Mouse (Mus musculus): ENCODE results near the gene Cenpm. TPM values are rescaled to one million over a fixed set of nuclear protein-coding genes. Genes with fewer than 3 reads are reported as not detected.

The Cenpm gene
- polyA plus RNA-seq, 1 experiment from 2014 or later, result 45.6 TPM

- no peak overlapping the region for H3K4me2 ChIP-seq (replicated peaks)
- WGBS, result 23% methylated on average over 5 of the region's 5 CpGs
- peak; percentile 78 for ATAC-seq (replicated peaks)
These were observed 8.0 kb downstream of the Cenpm start for GRCm38 (mm10) chr15:82236565-82236964.

DNA sequence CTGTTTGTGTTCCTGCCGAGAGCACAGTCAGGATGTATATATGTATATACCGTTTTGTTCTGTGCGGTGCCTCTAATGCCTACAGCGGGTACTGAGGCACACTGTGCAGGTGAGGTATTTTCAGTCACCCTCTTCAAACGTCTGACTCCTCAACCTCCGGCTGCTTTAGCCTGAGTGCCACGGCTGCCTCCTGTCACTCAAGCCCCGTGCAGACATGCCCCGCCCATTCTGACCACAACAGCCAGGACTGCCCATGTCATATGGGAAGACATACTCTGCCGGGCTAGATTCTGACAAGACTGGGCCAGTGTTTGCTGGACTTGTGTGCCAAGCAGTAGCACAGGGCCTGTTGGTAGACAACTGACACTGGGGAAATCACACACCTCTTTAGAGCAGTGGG, 8.9 kb downstream of the Cenpm start:
- Histone ChIP-seq H3K4me3 (no peak overlapping the region), H3K27ac (replicated peaks) (no peak overlapping the region), H3K4me1 (peaks cover 11% of the 10 kb centered on the region), H3K27me3 (no peaks in the 10 kb centered on the region), H3K9ac (replicated peaks) (no peak overlapping the region), H3K9me3 (no peaks in the 10 kb centered on the region), H3K36me3 (no peaks in the 10 kb centered on the region), H3K4me2 (replicated peaks) (no peak overlapping the region)
- ATAC-seq (replicated peaks), result no peak
- WGBS, result 71% methylated on average over 10 of the region's 10 CpGs

More at GRCm38 (mm10) chr15:82236565-82236964, 8.0 kb downstream of the Cenpm start:
- Histone ChIP-seq H3K9ac (replicated peaks) (no peak overlapping the region), H3K27ac (replicated peaks) (no peak overlapping the region), H3K4me3 (no peak overlapping the region), H3K4me1 (peaks cover 9% of the 10 kb centered on the region), H3K9me3 (no peaks in the 10 kb centered on the region), H3K36me3 (no peaks in the 10 kb centered on the region), H3K27me3 (no peaks in the 10 kb centered on the region)

DNA sequence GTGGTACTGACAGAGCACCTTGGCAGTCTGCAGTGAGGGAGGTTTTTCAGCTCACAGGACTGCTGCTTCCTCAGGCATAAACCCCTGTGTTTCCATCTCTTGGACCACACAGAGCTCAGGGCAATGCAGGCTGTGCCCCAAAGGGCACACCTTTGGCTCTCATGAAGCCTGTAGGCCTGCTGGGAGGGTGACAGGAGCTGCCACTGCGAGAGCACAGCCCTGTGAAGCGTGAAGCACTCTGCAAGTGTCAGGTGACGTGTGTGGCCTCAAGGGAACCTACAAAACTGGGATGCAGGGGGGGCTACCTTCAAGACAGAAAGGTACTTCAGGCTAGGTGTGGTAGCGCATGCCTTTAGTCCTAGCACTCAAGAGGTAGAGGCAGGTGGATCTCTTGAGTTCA, 11.9 kb downstream of the Cenpm start:
- no peak overlapping the region for H3K4me3 ChIP-seq
- WGBS, result 74% methylated on average over 4 of the region's 4 CpGs
- peaks cover 11% of the 10 kb centered on the region for H3K4me1 ChIP-seq
- ATAC-seq (replicated peaks), result no peak
- no peak overlapping the region for H3K27ac ChIP-seq (replicated peaks)
- H3K27me3 ChIP-seq, result no peaks in the 10 kb centered on the region
- no peak overlapping the region for H3K4me2 ChIP-seq (replicated peaks)
- H3K36me3 ChIP-seq, result no peaks in the 10 kb centered on the region
- H3K9me3 ChIP-seq, result no peaks in the 10 kb centered on the region
- H3K9ac ChIP-seq (replicated peaks), result no peak overlapping the region

- peaks cover 11% of the 10 kb centered on the region for H3K4me1 ChIP-seq
- H3K27me3 ChIP-seq, result no peaks in the 10 kb centered on the region
- no peak for ATAC-seq (replicated peaks)
- H3K4me3 ChIP-seq, result no peak overlapping the region
- H3K4me2 ChIP-seq (replicated peaks), result no peak overlapping the region
- H3K9me3 ChIP-seq, result no peaks in the 10 kb centered on the region
- 47% methylated on average over 11 of the region's 11 CpGs for WGBS
- no peak overlapping the region for H3K9ac ChIP-seq (replicated peaks)
- no peaks in the 10 kb centered on the region for H3K36me3 ChIP-seq
- peak overlapping the region; percentile 23; the same call in 1 of the 2 replicates for H3K27ac ChIP-seq (replicated peaks)
These were observed 12.8 kb downstream of the Cenpm start for GRCm38 (mm10) chr15:82231591-82232378.

DNA sequence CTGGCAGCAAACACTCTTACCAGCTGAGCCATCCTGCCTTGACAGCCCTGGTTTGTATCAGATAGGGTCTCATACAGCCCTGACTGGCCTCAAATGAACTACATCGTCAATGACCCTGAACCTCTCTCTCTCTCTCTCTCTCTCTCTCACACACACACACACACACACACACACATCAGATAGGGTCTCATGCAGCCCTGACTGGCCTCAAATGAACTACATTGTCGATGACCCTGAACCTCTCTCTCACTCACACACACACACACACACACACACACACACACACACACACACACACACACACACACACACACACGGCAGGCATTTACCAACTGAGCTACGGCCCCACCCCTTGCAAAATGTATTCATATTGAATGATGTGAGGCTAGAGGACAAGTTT, 13.4 kb downstream of the Cenpm start:
- Histone ChIP-seq H3K9ac (replicated peaks) (no peak overlapping the region), H3K4me3 (no peak overlapping the region), H3K4me1 (peaks cover 11% of the 10 kb centered on the region), H3K36me3 (no peaks in the 10 kb centered on the region), H3K4me2 (replicated peaks) (no peak overlapping the region), H3K9me3 (no peaks in the 10 kb centered on the region), H3K27ac (replicated peaks) (no peak overlapping the region), H3K27me3 (no peaks in the 10 kb centered on the region)
- 81% methylated on average over 4 of the region's 4 CpGs for WGBS
- ATAC-seq (replicated peaks), result peak; percentile 57; the same call in 1 of the 2 replicates

GRCm38 (mm10) chr15:82230098-82230611, 14.4 kb downstream of the Cenpm start:
- H3K36me3 ChIP-seq, result no peaks in the 10 kb centered on the region
- 67% methylated on average over 6 of the region's 6 CpGs for WGBS
- H3K4me2 ChIP-seq (replicated peaks), result no peak overlapping the region
- no peaks in the 10 kb centered on the region for H3K27me3 ChIP-seq
- ATAC-seq (replicated peaks), result no peak
- H3K4me1 ChIP-seq, result peaks cover 11% of the 10 kb centered on the region
- H3K9ac ChIP-seq (replicated peaks), result no peak overlapping the region
- no peak overlapping the region for H3K27ac ChIP-seq (replicated peaks)
- H3K4me3 ChIP-seq, result no peak overlapping the region
- H3K9me3 ChIP-seq, result no peaks in the 10 kb centered on the region

DNA sequence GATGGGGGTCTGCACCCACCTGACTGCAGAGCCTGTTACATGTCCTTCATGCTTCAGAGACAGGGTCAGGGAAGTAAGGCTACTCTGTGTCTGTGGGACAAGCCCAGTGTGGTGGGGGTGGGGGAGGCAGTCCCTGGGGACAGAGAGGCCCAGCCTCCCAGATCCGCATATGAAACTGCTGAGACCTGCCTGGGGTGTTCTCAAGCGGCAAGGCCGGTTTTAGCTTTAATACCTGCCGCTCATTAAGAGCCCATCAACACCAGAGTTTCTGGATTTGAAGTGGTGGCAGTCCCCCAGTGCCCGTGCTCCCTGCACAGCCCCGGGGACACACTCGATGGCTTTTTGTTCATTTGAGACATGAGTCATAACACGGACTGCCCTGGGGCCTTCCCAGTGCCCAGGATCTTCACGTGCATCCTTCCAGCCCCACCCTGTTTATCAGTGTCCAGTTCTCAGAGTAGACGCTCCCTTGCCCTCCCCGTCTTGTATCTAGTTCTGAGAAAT, 15.0 kb downstream of the Cenpm start:
- ATAC-seq (replicated peaks), result no peak
- Histone ChIP-seq H3K9ac (replicated peaks) (no peak overlapping the region), H3K27ac (replicated peaks) (no peak overlapping the region), H3K27me3 (no peaks in the 10 kb centered on the region), H3K4me3 (no peak overlapping the region), H3K36me3 (no peaks in the 10 kb centered on the region), H3K9me3 (no peaks in the 10 kb centered on the region), H3K4me2 (replicated peaks) (no peak overlapping the region), H3K4me1 (peaks cover 11% of the 10 kb centered on the region)
- WGBS, result 35% methylated on average over 11 of the region's 11 CpGs

DNA sequence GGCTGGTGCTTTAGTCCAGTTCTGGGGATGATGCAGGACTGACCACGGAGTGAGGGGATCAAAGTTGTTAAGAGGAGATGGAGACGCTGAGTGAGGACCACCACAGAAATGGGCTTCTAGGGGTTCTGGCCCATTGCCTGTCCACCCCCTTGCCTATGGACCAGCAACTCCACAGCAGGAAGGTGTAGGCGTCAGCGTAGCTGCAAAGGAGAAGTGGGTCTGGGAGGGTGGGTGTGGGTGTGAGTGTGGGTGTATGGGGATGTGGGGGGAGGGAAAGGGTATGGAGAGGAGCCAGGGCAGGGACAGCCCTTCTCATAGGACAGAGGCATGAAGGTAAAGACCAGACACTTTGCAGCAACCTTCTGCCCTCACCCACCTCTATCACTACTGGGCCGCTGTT, 18.8 kb downstream of the Cenpm start:
- no peak overlapping the region for H3K4me2 ChIP-seq (replicated peaks)
- WGBS, result 95% methylated on average over 5 of the region's 5 CpGs
- H3K36me3 ChIP-seq, result no peaks in the 10 kb centered on the region
- no peak overlapping the region for H3K27ac ChIP-seq (replicated peaks)
- ATAC-seq (replicated peaks), result no peak
- 0 out of 2 replicates have a peak, but pooled peaks cover 3% of the 10 kb centered on the region for H3K27me3 ChIP-seq
- no peak overlapping the region for H3K4me3 ChIP-seq
- H3K9me3 ChIP-seq, result no peaks in the 10 kb centered on the region
- H3K4me1 ChIP-seq, result peaks cover 10% of the 10 kb centered on the region
- H3K9ac ChIP-seq (replicated peaks), result no peak overlapping the region

- Histone ChIP-seq H3K36me3 (no peaks in the 10 kb centered on the region), H3K9ac (replicated peaks) (no peak overlapping the region), H3K4me3 (peak overlapping the region; percentile 33; the same call in 1 of the 2 replicates), H3K27ac (replicated peaks) (no peak overlapping the region), H3K9me3 (no peaks in the 10 kb centered on the region), H3K4me1 (peaks cover 10% of the 10 kb centered on the region), H3K27me3 (0 out of 2 replicates have a peak, but pooled peaks cover 3% of the 10 kb centered on the region), H3K4me2 (replicated peaks) (peak overlapping the region; percentile 59)
- ATAC-seq (replicated peaks), result no peak
- 37% methylated on average over 7 of the region's 7 CpGs for WGBS
These were observed 19.8 kb downstream of the Cenpm start for GRCm38 (mm10) chr15:82224602-82225215.

- Histone ChIP-seq H3K27me3 (0 out of 2 replicates have a peak, but pooled peaks cover 3% of the 10 kb centered on the region), H3K9ac (replicated peaks) (peak within 1 kb of the TSS; percentile 42), H3K4me2 (replicated peaks) (peak within 1 kb of the TSS; percentile 59), H3K4me3 (peak within 1 kb of the TSS; percentile 33), H3K27ac (replicated peaks) (no peak within 1 kb of the TSS), H3K9me3 (no peaks in the 10 kb centered on the region), H3K36me3 (no peaks in the 10 kb centered on the region), H3K4me1 (peaks cover 10% of the 10 kb centered on the region)
- ATAC-seq (replicated peaks), result 0 out of 2 replicates have a peak, but pooled peaks have one; percentile 55
- 2% methylated on average over 40 of the region's 44 CpGs for WGBS
These were observed 20.6 kb downstream of the Cenpm start, which contains the start of gene Tnfrsf13c for GRCm38 (mm10) chr15:82223657-82224601. Tnfrsf13c (minus strand) TSS chr15:82224369.

- Histone ChIP-seq H3K9ac (replicated peaks) (no peak overlapping the region), H3K4me2 (replicated peaks) (peak overlapping the region; percentile 59; the same call in 1 of the 2 replicates), H3K27ac (replicated peaks) (no peak overlapping the region), H3K4me1 (peaks cover 10% of the 10 kb centered on the region), H3K36me3 (no peaks in the 10 kb centered on the region), H3K9me3 (no peaks in the 10 kb centered on the region), H3K27me3 (0 out of 2 replicates have a peak, but pooled peaks cover 3% of the 10 kb centered on the region), H3K4me3 (no peak overlapping the region)
- no peak for ATAC-seq (replicated peaks)
- WGBS, result 65% methylated on average over 7 of the region's 7 CpGs
These were observed 21.3 kb downstream of the Cenpm start for GRCm38 (mm10) chr15:82223251-82223650.
